Mouse (Mus musculus) erythroblast, embryonic 14.5 days (primary cell): ENCODE data around the gene Alox5. TPM values are rescaled to one million over a fixed set of nuclear protein-coding genes. Genes with fewer than 3 reads are reported as not detected.

Experiments
- H3K27me3 ChIP-seq: 2 replicates; pipeline ENCODE4 v1.6.1; 2012; ENCODE audit warnings: inconsistent platforms; ENCODE audit not compliant: control insufficient read depth
- H3K36me3 ChIP-seq: 2 replicates; pipeline ENCODE4 v1.6.1; 2012; ENCODE audit warnings: mild to moderate bottlenecking, inconsistent platforms; ENCODE audit not compliant: control insufficient read depth
- H3K4me1 ChIP-seq: 2 replicates; pipeline ENCODE4 v1.6.1; 2012; ENCODE audit warnings: inconsistent platforms; ENCODE audit not compliant: control insufficient read depth
- H3K4me3 ChIP-seq: replicated peaks from 2 replicates; pipeline ENCODE3; 2012; ENCODE audit warnings: moderate library complexity, mild to moderate bottlenecking, inconsistent platforms
- H3K9me3 ChIP-seq: 2 replicates; pipeline ENCODE4 v1.6.1; 2012; ENCODE audit warnings: low read length, inconsistent platforms, mixed read lengths; ENCODE audit not compliant: control insufficient read depth
- GATA1 ChIP-seq: IDR thresholded peaks from 2 replicates; pipeline ENCODE4 v1.6.1; 2012; ENCODE audit warnings: low read length, inconsistent platforms, mixed read lengths
- TAL1 ChIP-seq: IDR thresholded peaks from 3 replicates; pipeline ENCODE4 v1.6.1; 2012; ENCODE audit warnings: low read length, inconsistent platforms, mixed read lengths
- polyA plus RNA-seq: library from polyadenylated mRNA; stranded (reverse); fragments of >175 nt; gene quantifications from 2 replicates; pipeline ENCODE4 v1.2.3, GENCODE M21; 2012

The Alox5 gene
- polyA plus RNA-seq, 1 experiment = 0.08 TPM

DNA sequence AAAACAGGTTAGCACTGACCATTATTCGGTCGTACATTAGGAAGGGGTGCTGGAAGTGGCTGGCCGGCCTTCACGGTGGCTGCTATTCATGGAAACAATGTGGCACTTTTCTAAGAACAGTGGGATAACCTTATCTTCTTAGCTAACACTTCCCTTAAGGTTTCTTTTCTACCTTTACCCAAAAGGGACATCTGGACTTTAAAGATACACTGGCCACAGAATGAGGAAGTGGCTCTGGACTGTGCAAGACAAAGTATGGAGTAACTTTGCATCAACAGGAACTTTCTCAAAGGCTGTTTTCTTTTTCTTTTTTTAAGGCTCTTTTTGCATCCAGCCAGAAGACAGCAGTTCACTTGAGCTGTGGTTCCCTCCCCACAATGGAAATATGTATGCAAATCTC is 2.2 kb downstream of the Alox5 start:
- Histone ChIP-seq H3K4me1 (peaks cover 11% of the 10 kb centered on the region), H3K27me3 (peaks cover 32% of the 10 kb centered on the region), H3K9me3 (no peaks in the 10 kb centered on the region), H3K36me3 (no peaks in the 10 kb centered on the region), H3K4me3 (no peak overlapping the region)
- no peak for TF ChIP-seq GATA1
- no peak for TF ChIP-seq TAL1

- Histone ChIP-seq H3K36me3 (no peaks in the 10 kb centered on the region), H3K27me3 (peaks cover 23% of the 10 kb centered on the region), H3K4me3 (no peak overlapping the region), H3K9me3 (no peaks in the 10 kb centered on the region), H3K4me1 (peaks cover 11% of the 10 kb centered on the region)
- TF ChIP-seq TAL1 (no peak), GATA1 (no peak)
Measured at GRCm38 (mm10) chr6:116456482-116456881, 4.5 kb downstream of the Alox5 start.

DNA sequence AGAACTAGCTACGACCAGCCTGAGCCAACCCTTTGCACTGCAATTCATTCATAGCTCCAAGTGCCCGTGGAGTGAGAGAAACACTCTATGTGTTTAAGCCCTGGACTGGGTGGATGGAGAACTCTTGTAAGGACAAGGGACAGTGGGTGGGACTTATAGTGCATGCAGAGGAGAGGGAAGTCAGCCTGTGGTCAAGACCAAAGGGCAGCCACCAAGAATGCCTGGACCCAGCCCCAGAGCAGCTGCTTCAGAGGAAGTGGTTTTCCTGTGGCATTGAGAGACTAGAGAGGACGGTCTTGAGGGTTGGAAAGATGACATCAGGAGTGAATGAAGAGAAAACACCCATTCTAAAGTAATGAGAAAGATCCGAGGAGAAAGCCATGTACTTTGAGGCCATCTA is 5.2 kb downstream of the Alox5 start:
- Histone ChIP-seq H3K36me3 (no peaks in the 10 kb centered on the region), H3K4me3 (no peak overlapping the region), H3K9me3 (no peaks in the 10 kb centered on the region), H3K27me3 (peaks cover 16% of the 10 kb centered on the region), H3K4me1 (peaks cover 9% of the 10 kb centered on the region)
- TF ChIP-seq TAL1 (no peak), GATA1 (no peak)

- H3K27me3 ChIP-seq = no peaks in the 10 kb centered on the region
- H3K4me3 ChIP-seq = no peak overlapping the region
- no peaks in the 10 kb centered on the region for H3K36me3 ChIP-seq
- no peaks in the 10 kb centered on the region for H3K9me3 ChIP-seq
- no peak for TF ChIP-seq GATA1
- no peak for TF ChIP-seq TAL1
- no peaks in the 10 kb centered on the region; the same call in 1 of the 2 replicates for H3K4me1 ChIP-seq
Measured at GRCm38 (mm10) chr6:116440849-116441248, 20.1 kb downstream of the Alox5 start.

GRCm38 (mm10) chr6:116440447-116440846 is 20.5 kb downstream of the Alox5 start:
- no peak overlapping the region for H3K4me3 ChIP-seq
- no peaks in the 10 kb centered on the region for H3K9me3 ChIP-seq
- H3K4me1 ChIP-seq = no peaks in the 10 kb centered on the region; the same call in 1 of the 2 replicates
- no peaks in the 10 kb centered on the region for H3K27me3 ChIP-seq
- no peak for TF ChIP-seq TAL1
- TF ChIP-seq GATA1 = no peak
- H3K36me3 ChIP-seq = no peaks in the 10 kb centered on the region

DNA sequence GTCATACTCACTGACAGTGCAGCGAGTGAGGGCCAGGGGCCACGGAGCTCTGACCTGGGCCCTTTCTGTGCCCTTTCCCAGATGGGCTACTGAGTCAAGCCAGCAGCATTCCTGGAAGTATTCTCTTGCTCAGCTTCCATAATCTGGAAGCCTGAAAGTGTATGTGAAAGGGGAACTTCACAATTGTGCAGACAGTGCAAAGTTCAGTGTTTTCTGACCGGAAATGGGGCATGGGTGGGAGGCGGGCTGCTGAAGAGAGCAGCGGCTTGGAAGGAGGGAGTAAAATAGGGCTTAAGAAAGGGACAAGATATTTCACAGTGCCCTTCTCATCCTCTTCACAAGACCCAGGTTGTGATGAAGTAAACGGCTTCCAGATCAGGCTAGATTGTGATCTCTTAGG is 21.4 kb downstream of the Alox5 start:
- Histone ChIP-seq H3K4me3 (no peak overlapping the region), H3K9me3 (no peaks in the 10 kb centered on the region), H3K27me3 (no peaks in the 10 kb centered on the region), H3K36me3 (no peaks in the 10 kb centered on the region), H3K4me1 (no peaks in the 10 kb centered on the region; the same call in 1 of the 2 replicates)
- TF ChIP-seq TAL1 (no peak), GATA1 (no peak)

- Histone ChIP-seq H3K4me1 (no peaks in the 10 kb centered on the region; the same call in 1 of the 2 replicates), H3K4me3 (no peak overlapping the region), H3K36me3 (no peaks in the 10 kb centered on the region), H3K9me3 (no peaks in the 10 kb centered on the region), H3K27me3 (no peaks in the 10 kb centered on the region)
- no peak for TF ChIP-seq TAL1
- no peak for TF ChIP-seq GATA1
Measured at GRCm38 (mm10) chr6:116438864-116439263, 22.1 kb downstream of the Alox5 start.

DNA sequence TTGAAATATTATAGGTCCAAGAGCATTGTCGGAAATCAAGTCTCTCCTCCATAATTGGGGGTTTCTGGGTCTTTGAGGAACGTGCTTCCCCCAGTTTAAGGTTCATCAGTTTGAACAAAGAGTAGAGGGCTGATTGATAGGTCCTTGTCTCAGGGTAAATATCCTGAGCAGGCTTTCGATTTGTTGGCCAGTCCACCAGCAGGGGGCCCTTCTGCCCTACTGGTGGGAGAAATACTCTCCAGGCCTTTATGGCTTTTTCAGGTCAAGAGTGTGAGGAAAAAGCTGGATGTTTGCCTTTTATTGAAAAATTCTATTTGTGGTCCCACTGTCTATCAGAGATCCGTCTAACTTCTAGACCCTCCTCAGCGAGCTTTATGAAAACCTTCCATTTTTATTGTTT is 32.7 kb downstream of the Alox5 start:
- H3K9me3 ChIP-seq = no peaks in the 10 kb centered on the region
- no peaks in the 10 kb centered on the region for H3K4me1 ChIP-seq
- no peaks in the 10 kb centered on the region for H3K27me3 ChIP-seq
- TF ChIP-seq TAL1 (no peak), GATA1 (no peak)
- H3K36me3 ChIP-seq = no peaks in the 10 kb centered on the region
- no peak overlapping the region for H3K4me3 ChIP-seq

DNA sequence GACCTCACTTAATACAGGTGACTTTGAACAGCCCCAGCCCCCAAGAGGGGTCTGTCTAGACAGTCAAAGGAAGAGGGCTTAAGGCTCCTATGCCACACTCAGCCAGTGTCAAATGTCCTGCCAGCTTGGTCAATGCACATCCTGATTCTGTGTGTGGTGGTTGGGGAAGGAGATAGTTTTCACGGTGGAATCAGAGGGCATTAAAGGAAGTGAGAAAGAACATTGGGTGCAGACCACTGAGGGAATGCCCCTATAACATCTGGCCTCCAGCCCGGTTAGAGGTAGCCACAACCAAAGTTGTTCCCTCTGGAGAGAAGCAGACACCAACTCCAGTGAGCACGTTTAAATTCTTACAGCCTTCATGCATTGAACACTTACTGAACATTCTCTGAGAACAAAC is 33.4 kb downstream of the Alox5 start:
- Histone ChIP-seq H3K4me1 (no peaks in the 10 kb centered on the region), H3K4me3 (no peak overlapping the region), H3K27me3 (no peaks in the 10 kb centered on the region), H3K9me3 (no peaks in the 10 kb centered on the region), H3K36me3 (no peaks in the 10 kb centered on the region)
- TF ChIP-seq TAL1 (no peak), GATA1 (no peak)

GRCm38 (mm10) chr6:116423664-116424063 is 37.3 kb downstream of the Alox5 start:
- TF ChIP-seq GATA1 (no peak), TAL1 (no peak)
- H3K9me3 ChIP-seq = no peaks in the 10 kb centered on the region
- no peaks in the 10 kb centered on the region for H3K4me1 ChIP-seq
- H3K27me3 ChIP-seq = no peaks in the 10 kb centered on the region
- no peak overlapping the region for H3K4me3 ChIP-seq
- H3K36me3 ChIP-seq = no peaks in the 10 kb centered on the region
